Mouse (Mus musculus): ENCODE data around the gene Cpz.
A peak's percentile ranks its signal among the peaks of the same experiment; 100 is the strongest.

DNA sequence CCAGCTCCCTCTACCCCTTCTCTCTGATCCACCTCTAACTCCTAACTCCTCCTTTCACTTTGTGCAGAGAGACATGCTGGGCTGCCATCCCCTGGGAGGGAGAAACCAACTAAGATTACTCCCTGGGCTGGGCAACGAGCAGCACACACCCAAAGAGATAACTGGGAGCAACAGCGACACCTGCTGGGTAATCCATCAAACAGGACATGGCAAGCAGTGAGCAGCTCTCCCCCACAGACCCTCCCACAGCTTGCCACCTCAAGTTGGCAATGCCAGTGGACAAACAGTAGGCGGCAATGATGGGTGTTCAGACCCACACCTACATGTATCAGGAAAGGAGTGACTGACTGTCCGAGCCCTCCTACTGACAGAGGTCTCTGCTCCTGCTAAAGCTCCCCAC is 4.9 kb upstream of the Cpz start:
- TF ChIP-seq CTCF (IDR thresholded peaks at IDR 0.05): peak; percentile 64
- no peak for TF ChIP-seq EP300 (IDR thresholded peaks at IDR 0.05)
